Mouse (Mus musculus) MEL (cell line): ENCODE results near the gene Lrrc25.

ENCODE experiments used
- BHLHE40 ChIP-seq: IDR thresholded peaks from 2 replicates; pipeline ENCODE4 v1.6.1; 2012; ENCODE audit warnings: low read depth, mild to moderate bottlenecking, inconsistent platforms, low read length, improper control_type of control experiment, borderline replicate concordance
- CTCF ChIP-seq, 3 experiments: IDR thresholded peaks in 2 of 3; conservative IDR thresholded peaks in 1 of 3; 2 replicates each; pipeline ENCODE4 v1.5.1; 2011 to 2012; ENCODE audit warnings: low read length in 3 of 3, low read depth in 2 of 3, mild to moderate bottlenecking in 2 of 3, improper control_type of control experiment in 1 of 3, inconsistent platforms in 1 of 3, mixed read lengths in 1 of 3, moderate library complexity in 1 of 3; ENCODE audit not compliant: control insufficient read depth in 1 of 3, insufficient read depth in 1 of 3, poor library complexity in 1 of 3, severe bottlenecking in 1 of 3
- HCFC1 ChIP-seq: IDR thresholded peaks from 2 replicates; pipeline ENCODE4 v1.6.1; 2012; ENCODE audit warnings: low read depth, mild to moderate bottlenecking, inconsistent platforms, low read length, improper control_type of control experiment, moderate library complexity
- MXI1 ChIP-seq: IDR thresholded peaks from 2 replicates; pipeline ENCODE4 v1.6.1; 2011; ENCODE audit warnings: mild to moderate bottlenecking, low read depth, low read length, improper control_type of control experiment
- ZMIZ1 ChIP-seq: IDR thresholded peaks from 2 replicates; pipeline ENCODE4 v1.6.1; 2012; ENCODE audit warnings: low read depth, mild to moderate bottlenecking, inconsistent platforms, low read length, improper control_type of control experiment, moderate library complexity
- ZNF384 ChIP-seq: IDR thresholded peaks from 2 replicates; pipeline ENCODE4 v1.6.1; 2012; ENCODE audit warnings: low read depth, mild to moderate bottlenecking, inconsistent platforms, low read length, improper control_type of control experiment

GRCm38 (mm10) chr8:70574302-70574701 is 41.7 kb upstream of the Lrrc25 start:
- TF ChIP-seq ZNF384: no peak
- no peak for TF ChIP-seq ZMIZ1
- TF ChIP-seq BHLHE40: no peak
- TF ChIP-seq CTCF (IDR thresholded peaks at IDR 0.05 in 2 of 3, conservative IDR thresholded peaks at IDR 0.05 in 1 of 3; ENCODE audit: control insufficient read depth in 1 of 3, insufficient read depth in 1 of 3, low read depth in 2 of 3, low read length in 3 of 3, poor library complexity in 1 of 3, severe bottlenecking in 1 of 3): no peak
- TF ChIP-seq MXI1: no peak
- TF ChIP-seq HCFC1: no peak
